Mouse (Mus musculus) myocyte (in vitro differentiated cells): Measurements from ENCODE around the gene Adam30.

ENCODE experiments used
- CEBPB ChIP-seq: IDR thresholded peaks from 2 replicates; pipeline ENCODE4 v1.6.1; 2011; ENCODE audit warnings: mild to moderate bottlenecking, moderate library complexity; ENCODE audit not compliant: poor library complexity, insufficient read depth, severe bottlenecking
- E2F4 ChIP-seq: IDR thresholded peaks from one replicate; pipeline ENCODE4 v1.6.1; 2011; ENCODE audit warnings: mild to moderate bottlenecking, control low read depth, moderate library complexity; ENCODE audit not compliant: insufficient read depth
- MAX ChIP-seq: IDR thresholded peaks from one replicate; pipeline ENCODE4 v1.6.1; 2011; ENCODE audit warnings: low read depth, mild to moderate bottlenecking, control low read depth
- POLR2A ChIP-seq: IDR thresholded peaks from one replicate; pipeline ENCODE4 v1.6.1; 2011; ENCODE audit warnings: low read depth, mild to moderate bottlenecking, control low read depth, moderate library complexity; ENCODE audit not compliant: insufficient read length
- POLR2AphosphoS2 ChIP-seq: IDR thresholded peaks from one replicate; pipeline ENCODE4 v1.6.1; 2011; ENCODE audit warnings: low read depth, control low read depth; ENCODE audit not compliant: insufficient read length
- REST ChIP-seq: IDR thresholded peaks from one replicate; pipeline ENCODE4 v1.6.1; 2011; ENCODE audit warnings: mild to moderate bottlenecking, control low read depth, moderate library complexity; ENCODE audit not compliant: insufficient read depth, insufficient read length
- TCF12 ChIP-seq: IDR thresholded peaks from one replicate; pipeline ENCODE4 v1.6.1; 2011; ENCODE audit warnings: mild to moderate bottlenecking, control low read depth; ENCODE audit not compliant: poor library complexity, insufficient read depth, severe bottlenecking
- USF1 ChIP-seq: IDR thresholded peaks from one replicate; pipeline ENCODE4 v1.6.1; 2011; ENCODE audit warnings: low read depth, mild to moderate bottlenecking, control low read depth, moderate library complexity

DNA sequence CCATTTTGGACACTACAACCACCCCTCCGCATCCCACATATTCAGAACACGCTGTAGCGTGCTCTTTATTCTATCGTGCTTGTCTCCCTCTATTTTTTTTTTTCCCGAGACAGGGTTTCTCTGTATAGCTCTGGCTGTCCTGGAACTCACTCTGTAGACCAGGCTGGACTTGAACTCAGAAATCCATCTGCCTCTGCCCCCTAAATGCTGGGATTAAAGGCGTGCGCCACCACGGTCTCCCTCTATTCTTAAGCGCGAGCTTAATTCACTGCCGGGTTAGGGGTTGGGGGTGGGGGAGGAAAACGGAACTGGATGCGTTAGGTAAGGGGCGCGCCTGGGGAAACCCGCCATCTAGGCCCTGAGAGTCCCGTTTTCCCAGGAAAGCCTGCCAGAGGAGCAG, at the start of gene Adam30:
- TF ChIP-seq POLR2A (no peak), USF1 (no peak), MAX (no peak), E2F4 (no peak), TCF12 (no peak), CEBPB (no peak), REST (no peak), POLR2AphosphoS2 (no peak)
